Mouse (Mus musculus) cerebellum, postnatal 4 days (tissue): ENCODE results near the gene Ptdss2.

Experiments
- DNase-seq, 2 experiments: peaks; one replicate each; pipeline ENCODE4 v3.0.0; 2022; ENCODE audit warnings: low spot score in 2 of 2, mixed read lengths in 1 of 2

The Ptdss2 gene

DNA sequence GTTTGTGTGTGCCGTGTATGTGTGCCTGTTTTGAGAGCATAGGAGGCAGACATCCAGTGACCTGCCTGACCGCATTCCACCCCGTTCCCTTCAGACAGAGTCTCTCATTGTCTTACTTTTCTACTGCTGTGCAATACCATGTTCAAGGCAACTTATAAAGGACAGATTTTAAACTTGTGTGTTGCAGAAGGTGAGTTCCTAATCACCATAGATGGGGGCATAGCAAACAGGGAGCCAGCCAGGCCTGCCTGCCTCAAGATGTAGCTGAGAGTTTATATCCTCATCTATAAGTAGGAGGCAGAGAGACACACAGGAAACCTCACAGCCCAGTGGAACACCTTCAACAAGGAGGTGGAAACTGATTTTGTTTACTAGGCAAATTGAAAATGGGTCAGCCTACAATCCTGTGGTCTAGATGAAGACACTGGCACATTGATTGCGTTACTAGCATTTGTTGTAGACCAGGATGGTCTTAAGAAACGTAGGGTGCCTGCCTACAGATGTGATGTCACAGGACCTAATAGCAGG lies 51.2 kb downstream of the Ptdss2 start:
- DNase-seq = no peak

GRCm38 (mm10) chr7:141175068-141175467 lies 52.9 kb downstream of the Ptdss2 start:
- no peak for DNase-seq

GRCm38 (mm10) chr7:141176173-141176572 lies 54.0 kb downstream of the Ptdss2 start:
- peak; percentile 78 to 86 for DNase-seq

DNA sequence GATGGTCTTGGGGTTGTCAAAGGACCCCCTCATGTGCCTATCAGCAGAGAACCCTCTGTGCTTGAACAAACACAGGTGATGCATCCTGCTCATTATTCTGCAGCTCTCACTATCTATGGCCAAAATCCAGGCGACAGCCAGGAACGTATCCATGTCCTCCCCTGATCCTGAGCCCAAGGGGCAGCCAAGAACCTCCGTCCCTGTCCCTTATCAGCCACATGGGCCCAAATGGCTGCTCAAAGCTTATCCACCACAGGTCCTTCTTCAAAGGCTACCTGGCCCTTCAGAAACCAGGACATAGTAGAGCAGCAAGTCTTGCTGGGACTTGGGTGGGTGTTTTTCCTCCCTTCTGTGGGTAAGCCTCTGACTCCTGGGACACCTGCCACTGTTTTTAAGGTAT lies 66.0 kb downstream of the Ptdss2 start:
- no peak for DNase-seq

GRCm38 (mm10) chr7:141188733-141189132 lies 66.6 kb downstream of the Ptdss2 start:
- DNase-seq = no peak

DNA sequence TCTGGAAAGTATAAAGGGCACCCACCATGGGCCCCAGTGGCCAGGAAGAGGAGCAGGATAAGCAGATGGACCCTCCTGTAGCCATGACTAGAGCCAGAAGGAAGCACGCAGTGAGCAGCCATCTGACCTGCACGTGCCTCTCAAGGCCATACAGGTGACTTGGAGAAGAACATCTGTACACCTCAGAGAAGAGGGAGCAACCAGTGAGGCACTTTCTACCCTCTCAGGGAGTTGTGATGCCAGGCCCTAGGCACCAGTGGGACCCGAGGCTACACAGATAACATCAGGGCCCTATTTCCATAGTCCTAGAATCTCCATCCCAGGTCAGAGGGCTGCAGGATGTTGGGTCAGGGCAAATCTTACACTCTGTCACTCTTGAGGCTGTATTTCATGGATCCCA lies 68.0 kb downstream of the Ptdss2 start:
- no peak for DNase-seq

DNA sequence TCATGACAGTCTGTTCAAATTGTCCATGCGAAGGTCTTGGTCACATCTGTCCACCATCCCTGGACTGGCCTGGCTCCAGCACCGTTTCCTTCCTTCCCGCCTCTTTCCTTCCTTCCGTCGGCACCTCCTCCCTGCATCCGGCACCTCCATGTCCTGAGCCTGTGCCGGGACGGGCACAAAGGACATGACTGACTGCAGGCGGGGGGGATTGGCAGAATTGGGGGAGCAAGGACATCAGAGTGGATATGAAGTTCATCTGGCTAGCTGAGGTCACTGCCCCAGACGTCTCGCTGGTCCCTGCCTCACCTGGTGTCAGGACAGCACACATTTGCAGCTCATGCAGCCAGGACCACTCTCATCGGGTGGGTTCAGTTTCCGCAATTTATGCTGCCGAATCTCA lies 68.9 kb downstream of the Ptdss2 start:
- DNase-seq = no peak

DNA sequence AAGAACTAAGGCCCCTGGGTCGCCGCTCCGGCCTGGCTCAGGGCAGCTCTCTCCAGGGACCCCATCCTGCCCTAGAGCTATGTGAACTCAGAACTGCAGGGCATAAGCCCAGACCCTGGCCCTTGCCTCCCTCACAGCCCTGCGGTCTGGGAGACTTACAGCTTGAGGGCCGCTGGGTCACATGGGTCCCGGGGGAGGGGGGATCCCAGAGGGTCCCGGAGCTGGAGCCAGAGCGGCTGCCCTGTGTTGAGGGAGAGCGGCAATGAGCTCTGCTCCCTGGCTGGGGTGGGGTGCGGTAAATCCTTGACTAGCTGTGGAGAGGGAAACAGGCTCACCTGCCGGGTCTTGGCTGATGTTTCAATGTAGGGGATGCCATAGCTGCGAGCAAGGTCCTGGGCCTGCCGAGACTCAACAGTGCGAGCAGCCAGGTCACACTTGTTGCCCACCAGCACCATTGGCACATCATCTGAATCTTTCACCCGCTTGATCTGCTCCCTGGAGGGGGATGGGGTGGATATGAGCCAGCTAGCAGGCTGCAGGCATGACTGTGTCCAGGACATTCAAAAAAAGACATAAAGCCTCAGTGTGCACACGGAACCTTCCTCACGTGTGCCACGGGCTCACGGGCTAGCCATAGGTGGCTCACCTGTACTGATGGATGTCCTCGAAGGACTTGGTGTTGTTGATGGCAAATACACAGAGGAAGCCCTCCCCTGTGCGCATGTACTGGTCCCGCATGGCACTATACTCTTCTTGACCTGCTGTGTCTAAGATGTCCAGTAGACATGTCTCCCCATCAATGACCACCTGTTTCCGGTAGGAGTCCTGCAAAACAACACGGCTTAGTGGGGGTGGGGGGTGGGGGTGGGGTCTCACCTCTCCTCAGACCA lies 69.9 kb downstream of the Ptdss2 start:
- no peak for DNase-seq

GRCm38 (mm10) chr7:141192776-141193347 lies 70.7 kb downstream of the Ptdss2 start:
- DNase-seq = no peak

- DNase-seq = peak in 1 of 2 experiments; percentile 38
Measured at GRCm38 (mm10) chr7:141193348-141193856, 71.2 kb downstream of the Ptdss2 start.

- peak; percentile 97 to 99 for DNase-seq
Measured at GRCm38 (mm10) chr7:141193948-141194347, 71.8 kb downstream of the Ptdss2 start, which contains the start of the genes Hras and Lrrc56. Gene Hras, minus strand, starts transcription at chr7:141194005. Gene Lrrc56, plus strand, starts transcription at chr7:141194157.

DNA sequence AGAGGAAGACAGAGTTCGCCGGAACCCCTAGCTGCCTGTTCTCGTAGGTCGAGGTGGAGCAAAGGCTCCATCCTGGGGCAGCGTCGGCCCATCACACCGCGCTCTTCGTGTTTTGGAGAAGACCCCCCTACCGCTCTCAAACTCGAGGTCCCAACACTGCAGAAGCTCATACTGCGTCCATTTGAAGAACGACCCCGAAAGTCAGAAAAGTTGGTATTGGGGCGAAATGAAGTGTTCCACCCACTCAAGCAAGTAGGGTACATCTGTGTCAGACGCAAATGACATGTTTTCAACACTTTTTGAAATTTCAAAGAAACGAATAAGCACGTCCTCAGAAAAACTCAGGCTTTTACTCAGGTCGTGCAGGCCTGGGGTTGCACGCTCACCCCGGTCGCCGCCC lies 72.2 kb downstream of the Ptdss2 start:
- no peak for DNase-seq

DNA sequence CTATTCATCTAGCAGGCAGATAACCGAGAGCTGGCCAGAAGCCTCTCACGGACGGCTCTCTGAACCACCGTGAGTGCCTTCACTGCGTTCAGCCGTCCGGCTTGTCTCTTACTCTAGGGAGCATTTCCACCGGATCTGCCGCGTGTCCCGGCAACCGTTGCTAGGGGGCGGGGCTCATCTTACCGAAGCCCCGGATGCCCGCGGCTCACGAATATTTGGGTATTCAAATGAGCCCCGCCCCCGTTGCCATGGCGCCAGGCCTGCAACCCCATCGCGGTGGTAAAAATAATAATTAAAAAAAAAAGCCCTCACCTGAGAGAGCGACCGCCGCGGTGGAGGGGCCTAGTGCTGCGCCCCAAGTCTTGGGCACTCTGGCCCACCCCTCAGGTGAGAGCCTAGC lies 72.6 kb downstream of the Ptdss2 start:
- peak; percentile 79 to 90 for DNase-seq

DNA sequence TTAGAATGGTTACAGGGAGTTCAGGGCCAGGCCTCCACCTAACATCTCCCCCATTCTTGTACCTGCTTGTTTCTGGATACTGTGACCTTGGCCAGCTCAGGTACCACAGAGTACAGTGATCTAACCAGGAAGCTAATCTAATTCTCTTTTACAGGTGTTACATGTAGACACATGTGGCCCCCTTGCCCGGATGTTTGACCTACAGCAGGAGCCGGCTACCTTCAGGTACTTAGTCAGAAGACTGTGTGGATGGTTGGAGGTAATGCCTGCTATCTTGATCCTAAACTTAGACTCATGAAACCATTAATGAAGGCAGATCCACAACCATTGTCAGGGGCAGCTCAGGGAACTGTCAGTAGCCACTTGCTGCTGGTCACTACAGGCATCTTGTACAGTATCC lies 73.6 kb downstream of the Ptdss2 start:
- no peak for DNase-seq

- DNase-seq = no peak
Measured at GRCm38 (mm10) chr7:141196619-141197282, 74.6 kb downstream of the Ptdss2 start.

DNA sequence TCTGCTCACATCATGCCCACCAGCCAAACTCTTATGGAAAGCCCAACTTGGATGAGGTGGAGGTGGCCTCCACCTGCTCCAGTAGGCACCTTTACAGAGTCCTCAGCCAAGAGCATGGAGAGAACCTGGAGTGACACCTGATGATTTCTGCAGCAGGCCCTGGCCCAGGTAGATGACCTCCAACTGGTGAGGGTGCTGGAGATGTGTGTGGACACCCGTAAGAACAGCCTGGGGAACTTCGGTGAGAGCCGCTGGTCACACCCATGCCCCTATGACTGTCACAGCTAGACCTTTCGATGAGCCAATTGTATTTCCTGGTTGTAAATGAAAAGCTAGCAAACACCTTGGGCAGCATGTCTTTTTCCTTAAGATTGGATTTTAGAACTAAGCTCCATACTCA lies 75.9 kb downstream of the Ptdss2 start:
- no peak for DNase-seq

GRCm38 (mm10) chr7:141204546-141204945 lies 82.4 kb downstream of the Ptdss2 start:
- no peak for DNase-seq

GRCm38 (mm10) chr7:141205504-141205903 lies 83.3 kb downstream of the Ptdss2 start:
- no peak for DNase-seq

DNA sequence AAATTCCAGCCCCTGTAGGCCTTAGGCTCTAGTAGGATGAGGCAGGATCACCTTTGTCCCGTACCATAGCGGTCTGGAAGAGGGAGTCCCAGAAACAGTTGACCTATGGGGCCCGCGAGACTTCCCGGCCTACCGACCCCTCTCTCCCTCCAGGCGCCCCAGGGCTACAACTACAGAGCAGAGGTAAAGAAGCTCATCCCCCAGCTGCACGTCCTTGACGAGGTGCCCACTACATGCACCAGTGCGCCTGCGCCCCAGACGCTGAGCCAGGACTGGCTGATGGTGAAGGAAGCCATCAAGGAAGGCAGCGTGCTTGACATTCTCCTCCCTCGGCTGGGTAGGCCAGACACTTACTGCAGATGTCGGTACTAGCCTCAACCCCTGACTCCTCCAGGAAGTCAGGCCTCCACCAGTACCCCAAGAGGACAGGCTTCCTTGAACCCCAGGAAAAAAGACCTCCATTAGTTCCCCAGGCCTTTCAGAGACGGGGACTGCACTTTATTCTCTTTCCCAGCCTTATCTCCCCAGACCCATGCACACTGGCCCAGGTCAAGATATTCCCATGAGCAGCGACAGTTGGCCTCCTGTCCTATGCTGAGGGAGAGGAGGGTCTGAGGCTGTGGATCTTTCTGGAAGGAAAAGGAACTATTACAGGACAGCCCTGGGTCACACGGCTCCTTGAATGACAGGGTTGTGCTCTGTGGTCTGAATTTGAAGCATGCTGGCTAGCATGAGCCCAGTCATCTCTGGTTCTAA lies 84.2 kb downstream of the Ptdss2 start:
- DNase-seq = no peak
